Mouse (Mus musculus) bone marrow, adult 2 months (tissue): ENCODE data around the gene Crebrf. TPM values are rescaled to one million over a fixed set of nuclear protein-coding genes. Genes with fewer than 3 reads are reported as not detected.
A peak's percentile ranks its signal among the peaks of the same experiment; 100 is the strongest.

ENCODE experiments used
- H3K27ac ChIP-seq: fragments of 200-500 bp; 2 replicates; pipeline ENCODE4 v1.5.1; 2012; ENCODE audit warnings: low read depth, mild to moderate bottlenecking, control low read depth, inconsistent platforms, low read length; ENCODE audit not compliant: control insufficient read depth, poor library complexity, insufficient read depth
- H3K4me1 ChIP-seq: fragments of 200-500 bp; 2 replicates; pipeline ENCODE4 v1.6.1; 2011; ENCODE audit warnings: low read length; ENCODE audit not compliant: control insufficient read depth, insufficient read depth
- H3K4me3 ChIP-seq: fragments of 200-500 bp; replicated peaks from 2 replicates; pipeline ENCODE3; 2011; ENCODE audit warnings: mild to moderate bottlenecking, low read depth, low read length, control low read depth; ENCODE audit not compliant: control insufficient read depth
- CTCF ChIP-seq: fragments of 200-500 bp; IDR thresholded peaks from 2 replicates; pipeline ENCODE4 v1.5.1; 2011; ENCODE audit warnings: low read length, control low read depth; ENCODE audit not compliant: control insufficient read depth, insufficient read depth
- POLR2A ChIP-seq: fragments of 200-500 bp; IDR thresholded peaks from 2 replicates; pipeline ENCODE4 v1.6.1; 2011; ENCODE audit warnings: low read depth, mild to moderate bottlenecking, control low read depth, low read length, borderline replicate concordance; ENCODE audit not compliant: control insufficient read depth
- WGBS: fragments of 180-500 bp; shearing (Covaris S2); methylation state at CpG from one replicate; pipeline ENCODE4 v1.1.7; 2018; 5-methylcytosine and 5-hydroxymethylcytosine counted together
- polyA plus RNA-seq: library from polyadenylated mRNA; stranded (reverse); fragments of >200 nt; gene quantifications from 2 replicates; pipeline ENCODE4 v1.2.4, GENCODE M21; 2011; ENCODE audit warnings: low replicate concordance; ENCODE audit not compliant: missing spikeins, insufficient read depth, insufficient read length

The Crebrf gene
- polyA plus RNA-seq, 1 experiment = 28.1 TPM

- WGBS = 74% methylated on average over 4 of the region's 4 CpGs
- TF ChIP-seq POLR2A (no peak), CTCF (no peak)
- H3K27ac ChIP-seq = no peak overlapping the region
- peaks cover 2% of the 10 kb centered on the region for H3K4me1 ChIP-seq
- no peak overlapping the region for H3K4me3 ChIP-seq
These were observed 62.6 kb downstream of the Crebrf start for GRCm38 (mm10) chr17:26778001-26778400.

GRCm38 (mm10) chr17:26778430-26779100, 63.1 kb downstream of the Crebrf start:
- H3K27ac ChIP-seq = no peak overlapping the region
- H3K4me3 ChIP-seq = no peak overlapping the region
- 94% methylated on average over 3 of the region's 3 CpGs for WGBS
- TF ChIP-seq CTCF (no peak), POLR2A (no peak)
- peaks cover 2% of the 10 kb centered on the region for H3K4me1 ChIP-seq

GRCm38 (mm10) chr17:26779471-26779870, 64.0 kb downstream of the Crebrf start:
- no peak for TF ChIP-seq CTCF
- 70% methylated on average over 2 of the region's 2 CpGs for WGBS
- H3K4me1 ChIP-seq = peaks cover 2% of the 10 kb centered on the region
- no peak overlapping the region for H3K27ac ChIP-seq
- H3K4me3 ChIP-seq = no peak overlapping the region

GRCm38 (mm10) chr17:26780750-26781571, 65.5 kb downstream of the Crebrf start, which contains the start of gene Bnip1:
Gene Bnip1, plus strand, starts transcription at chr17:26781066.
- WGBS = under 1% methylated on average over 42 of the region's 42 CpGs
- no peak for TF ChIP-seq CTCF
- TF ChIP-seq POLR2A = peak; percentile 59; the same call in 1 of the 2 replicates
- peak within 1 kb of the TSS; percentile 65 for H3K27ac ChIP-seq
- peak within 1 kb of the TSS; percentile 81 for H3K4me3 ChIP-seq
- peaks cover 3% of the 10 kb centered on the region for H3K4me1 ChIP-seq

- Histone ChIP-seq H3K4me1 (peaks cover 3% of the 10 kb centered on the region), H3K27ac (peak overlapping the region; percentile 65; the same call in 1 of the 2 replicates), H3K4me3 (peak overlapping the region; percentile 81)
- TF ChIP-seq POLR2A (no peak), CTCF (no peak)
- WGBS = 10% methylated on average over 5 of the region's 5 CpGs
These were observed 66.2 kb downstream of the Crebrf start for GRCm38 (mm10) chr17:26781610-26782043.

GRCm38 (mm10) chr17:26784525-26784924, 69.1 kb downstream of the Crebrf start:
- WGBS = 67% methylated on average over 8 of the region's 8 CpGs
- peaks cover 3% of the 10 kb centered on the region for H3K4me1 ChIP-seq

GRCm38 (mm10) chr17:26786586-26786985, 71.1 kb downstream of the Crebrf start:
- H3K27ac ChIP-seq = no peak overlapping the region
- peaks cover 3% of the 10 kb centered on the region for H3K4me1 ChIP-seq
- 76% methylated on average over 7 of the region's 7 CpGs for WGBS
- no peak for TF ChIP-seq POLR2A
- no peak for TF ChIP-seq CTCF
- no peak overlapping the region for H3K4me3 ChIP-seq

More at GRCm38 (mm10) chr17:26784525-26784924, 69.1 kb downstream of the Crebrf start:
- peak overlapping the region; percentile 71 for H3K27ac ChIP-seq
- no peak overlapping the region for H3K4me3 ChIP-seq
- no peak for TF ChIP-seq CTCF
- TF ChIP-seq POLR2A = no peak

- Histone ChIP-seq H3K4me3 (no peak overlapping the region), H3K27ac (peak overlapping the region; percentile 44; the same call in 1 of the 2 replicates), H3K4me1 (peaks cover 4% of the 10 kb centered on the region)
- WGBS = 92% methylated on average over 8 of the region's 8 CpGs
- TF ChIP-seq CTCF = no peak
- no peak for TF ChIP-seq POLR2A
These were observed 73.5 kb downstream of the Crebrf start for GRCm38 (mm10) chr17:26788986-26789385.
